Mouse (Mus musculus) CD4-positive, CD25-positive, alpha-beta regulatory T cell, adult 2 months (primary cell): ENCODE results near the gene Txlng.

Experiments
- DNase-seq: peaks from one replicate; pipeline ENCODE4 v3.0.0-alpha.2; 2012; ENCODE audit warnings: low read depth, low spot score

Txlng gene

DNA sequence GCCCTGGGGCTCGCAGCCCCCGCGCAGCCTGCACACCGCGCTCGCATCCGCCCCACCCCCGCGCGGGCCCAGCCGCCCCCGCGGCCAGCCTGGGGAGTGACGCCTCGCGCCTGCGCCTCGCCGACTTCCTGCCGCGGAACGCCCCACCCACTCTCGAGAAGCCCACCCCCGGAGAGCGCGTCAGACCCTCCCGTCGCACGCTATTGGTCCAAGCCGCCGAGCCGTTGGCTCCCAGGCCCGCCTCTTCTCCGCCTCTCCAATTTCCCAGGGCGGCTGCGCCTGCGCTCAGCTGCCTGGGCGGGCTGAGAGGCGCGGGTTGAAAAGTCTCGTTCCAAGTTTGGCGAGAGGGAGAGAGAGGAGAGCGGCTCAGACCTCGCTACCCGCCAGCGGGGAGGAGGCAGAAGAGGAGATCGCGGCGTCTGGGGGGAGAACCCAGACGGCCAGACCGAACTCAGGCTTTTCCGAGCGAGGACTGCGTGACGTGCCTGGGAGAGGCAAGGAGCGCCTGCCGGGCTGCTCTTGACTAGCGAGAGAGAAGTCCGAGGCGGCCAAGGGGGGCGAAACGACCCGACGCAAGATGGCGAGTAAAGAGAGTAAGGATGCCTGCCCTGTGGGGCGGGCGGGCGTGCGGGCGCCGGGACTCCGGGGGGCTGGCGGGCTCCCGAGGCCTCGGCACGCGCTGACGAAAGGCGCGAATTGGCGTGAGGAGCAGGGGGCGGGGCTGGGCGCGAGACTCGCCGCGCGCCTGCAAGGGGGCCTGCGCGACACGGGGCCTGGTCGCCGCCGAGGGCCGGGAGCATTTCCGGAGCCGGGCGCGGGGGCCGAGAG, 68.9 kb downstream of the Txlng start, which contains the start of gene Rbbp7:
TSS of gene Rbbp7 (plus strand) at position 288 of the 828 bp plus-strand sequence.
- DNase-seq = peak; percentile 96

DNA sequence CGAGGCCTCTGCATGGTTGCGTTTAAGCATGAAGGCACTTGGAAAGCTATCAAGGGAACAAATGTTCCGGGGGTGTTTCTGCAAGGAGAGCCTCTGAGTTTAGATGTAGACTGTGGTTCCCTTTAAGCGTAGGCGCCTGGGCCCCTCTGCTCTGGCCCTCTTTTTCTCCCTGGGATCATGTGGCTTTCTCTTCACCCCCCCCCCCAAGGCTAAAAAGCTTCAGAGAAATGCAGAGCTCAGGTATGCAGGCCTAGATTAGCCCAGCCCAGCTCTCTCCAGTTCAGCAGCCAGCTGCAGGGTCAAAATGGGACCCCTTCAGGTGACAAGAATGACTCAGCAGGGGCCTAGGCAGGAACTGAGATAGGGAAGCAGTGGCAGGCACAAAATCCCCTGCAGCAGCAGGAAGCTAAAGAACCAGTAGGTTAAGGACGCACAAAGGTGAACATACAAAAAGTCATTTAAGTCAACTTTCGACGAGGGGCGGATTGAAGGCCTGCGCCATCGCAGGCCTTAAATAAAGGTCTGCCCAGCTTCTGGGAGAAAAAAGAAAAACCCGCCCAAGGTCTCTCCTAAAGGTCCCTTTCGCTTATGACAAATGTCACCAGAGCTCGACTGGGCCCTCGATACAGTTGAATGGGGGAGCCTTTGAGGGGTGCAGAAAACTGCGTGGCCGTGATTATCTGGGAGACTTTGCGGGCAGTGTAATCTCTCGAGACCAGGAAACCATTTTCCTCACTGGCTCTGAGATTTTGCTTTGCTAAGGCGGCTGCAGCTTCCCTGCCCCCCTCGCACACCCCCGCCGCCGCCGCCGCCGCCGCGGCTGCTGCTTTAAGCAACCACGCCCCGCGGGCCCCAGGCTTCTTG, 69.8 kb downstream of the Txlng start:
- DNase-seq = peak; percentile 54

DNA sequence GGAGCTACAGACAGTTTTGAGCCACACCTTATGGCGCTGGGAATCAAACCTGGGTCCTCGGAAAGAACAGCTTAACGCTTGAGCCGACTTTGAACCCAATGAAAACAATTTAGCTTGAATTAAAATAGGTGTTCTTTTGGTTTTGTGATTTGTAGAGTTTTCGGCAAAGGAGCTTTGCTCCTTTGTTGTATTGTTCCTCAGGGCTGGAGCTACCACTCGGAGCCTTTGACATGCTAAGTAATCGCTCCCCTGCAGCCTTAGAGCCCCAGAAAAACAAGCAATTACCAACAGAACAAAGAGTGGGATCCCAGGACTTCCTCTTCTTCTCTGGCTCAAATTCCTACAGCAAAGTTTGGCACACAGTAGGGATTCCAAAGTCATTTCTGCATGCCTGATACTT, 73.2 kb downstream of the Txlng start:
- no peak for DNase-seq

DNA sequence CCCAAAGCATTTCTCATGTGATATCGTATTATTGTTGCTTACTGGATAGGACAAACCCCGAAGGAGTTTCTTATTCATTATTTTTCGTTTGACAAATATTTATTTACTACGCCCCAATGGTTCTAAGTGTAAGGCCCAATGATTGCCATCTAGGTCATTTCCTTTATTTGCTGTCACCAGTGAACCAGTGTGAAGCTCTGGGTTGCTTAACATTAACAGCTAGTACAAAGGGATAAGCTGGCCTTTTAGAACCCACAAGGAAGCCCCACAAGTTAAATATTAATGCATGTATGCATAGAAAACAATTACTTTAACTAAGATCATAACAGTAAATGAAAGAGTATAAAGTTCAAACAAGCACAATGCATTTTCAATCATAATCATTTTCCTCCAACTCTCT, 74.9 kb downstream of the Txlng start:
- DNase-seq = no peak

DNA sequence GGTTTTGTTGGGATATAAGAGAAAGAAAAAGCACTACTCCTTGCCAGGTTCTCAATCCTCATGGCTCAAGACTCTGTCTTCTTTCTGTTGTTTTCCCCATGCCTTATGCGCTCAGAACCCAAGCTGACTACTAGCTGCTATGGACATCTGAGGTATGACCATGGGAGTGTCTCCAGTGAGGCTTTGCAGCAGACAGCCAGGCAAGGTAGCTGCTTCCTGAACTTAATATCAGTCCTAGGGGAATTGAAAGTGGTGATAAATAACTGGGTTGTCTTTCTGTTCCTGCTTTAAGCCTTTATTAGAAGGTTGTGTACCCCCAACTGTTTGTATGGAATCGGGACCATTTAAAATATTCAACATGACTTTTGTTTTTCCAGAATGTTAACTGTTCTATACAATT, 76.8 kb downstream of the Txlng start:
- no peak for DNase-seq

DNA sequence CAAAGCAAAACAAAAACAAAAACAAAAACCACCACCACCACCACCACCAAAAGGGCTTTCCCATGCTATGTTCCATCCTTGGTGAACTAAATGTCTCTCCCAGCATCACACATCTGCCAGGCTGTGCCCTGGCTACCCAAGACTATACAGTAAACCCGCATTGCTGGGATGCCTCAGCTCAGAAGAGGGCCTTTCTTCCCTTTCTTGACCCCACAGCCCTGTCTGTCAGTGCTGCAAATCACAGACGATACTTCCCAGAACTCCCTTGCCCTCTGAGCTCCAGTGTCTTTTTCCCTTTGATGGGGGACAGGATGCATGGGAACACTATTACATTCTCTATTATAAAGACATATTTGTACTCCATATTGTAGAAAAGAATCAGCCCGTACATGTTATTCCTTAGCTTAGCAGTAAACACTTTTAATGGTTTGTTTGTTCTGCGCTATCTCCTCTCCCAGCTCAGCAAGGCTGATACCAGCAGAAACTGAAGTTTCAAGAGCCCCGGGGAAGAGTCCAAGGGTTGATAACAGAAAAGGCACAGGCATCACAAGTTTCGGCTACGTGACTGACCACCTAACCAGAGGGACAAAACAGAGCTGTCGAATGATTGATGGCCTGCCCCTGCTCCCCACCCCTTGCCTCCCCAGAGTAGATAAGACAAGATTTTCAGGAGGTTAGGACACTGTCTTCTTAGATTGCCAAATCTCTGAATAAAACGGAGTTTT, 80.4 kb downstream of the Txlng start:
- DNase-seq = no peak

DNA sequence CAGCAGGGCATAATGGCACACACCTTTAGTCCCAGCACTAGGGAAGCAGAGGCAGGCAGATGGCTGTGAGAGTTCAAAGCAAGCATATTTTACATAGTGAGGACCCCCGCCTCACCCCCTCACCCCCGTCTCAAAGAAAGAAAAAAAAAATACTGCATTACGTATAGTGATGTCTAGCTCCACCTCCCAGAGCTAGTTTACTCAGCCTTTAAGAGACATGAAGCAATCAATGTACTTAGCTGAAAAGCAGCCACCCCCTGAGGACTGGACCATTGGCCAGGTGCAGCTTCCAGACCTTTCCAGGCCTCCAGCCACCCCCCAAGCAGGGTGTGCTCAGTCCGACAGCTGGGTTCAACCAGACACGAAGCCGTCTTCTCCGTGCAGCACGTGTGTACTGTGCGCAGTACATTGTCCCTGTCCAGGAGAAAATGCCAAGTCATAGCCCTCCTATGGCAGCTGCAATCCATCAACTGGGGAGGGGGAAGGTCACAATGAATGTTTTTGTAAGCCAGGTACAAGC, 93.1 kb downstream of the Txlng start:
- no peak for DNase-seq

DNA sequence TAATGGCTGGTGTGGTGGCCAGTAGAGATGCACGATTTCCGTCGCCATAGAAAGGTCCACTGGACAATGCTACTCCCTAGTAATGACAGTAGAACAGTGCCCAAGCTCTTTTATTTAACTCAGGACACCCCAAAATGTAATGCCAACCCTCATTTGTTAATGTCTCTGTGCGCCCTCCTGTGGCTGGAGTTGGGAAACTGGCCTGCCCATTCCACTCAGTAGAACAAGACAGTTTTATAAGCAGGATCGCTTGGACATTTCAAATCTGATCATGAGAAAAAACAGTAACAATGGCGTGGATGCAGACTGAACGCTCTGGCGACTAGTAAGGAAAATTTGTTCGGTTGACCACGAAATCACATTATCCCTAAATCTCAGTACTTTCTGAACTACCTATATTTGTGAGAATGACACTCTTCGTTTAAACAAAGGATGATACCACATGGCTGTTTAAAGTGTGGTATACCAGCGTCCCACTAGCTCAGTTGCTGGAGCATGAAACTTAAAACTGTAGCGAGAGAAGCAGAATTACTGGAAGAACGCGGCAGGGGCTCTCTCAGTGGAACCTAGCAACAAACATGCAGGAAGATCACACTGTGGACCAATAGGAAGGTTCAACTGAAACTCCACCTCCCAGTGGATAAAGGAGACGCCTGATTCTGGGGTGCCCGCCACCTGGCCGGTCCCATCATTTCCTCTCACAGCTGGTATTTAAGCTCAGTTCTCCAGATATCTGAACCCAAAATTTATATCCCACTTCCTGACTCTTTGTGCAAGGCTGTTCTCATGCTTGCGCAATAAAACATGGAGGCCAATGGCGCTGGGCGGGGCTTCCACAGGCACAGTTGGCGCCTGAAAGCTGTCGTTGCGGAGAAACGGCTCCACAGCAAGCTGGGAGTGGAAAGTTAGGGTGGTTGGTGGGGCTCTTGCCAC, 94.0 kb downstream of the Txlng start:
- peak; percentile 75 for DNase-seq

DNA sequence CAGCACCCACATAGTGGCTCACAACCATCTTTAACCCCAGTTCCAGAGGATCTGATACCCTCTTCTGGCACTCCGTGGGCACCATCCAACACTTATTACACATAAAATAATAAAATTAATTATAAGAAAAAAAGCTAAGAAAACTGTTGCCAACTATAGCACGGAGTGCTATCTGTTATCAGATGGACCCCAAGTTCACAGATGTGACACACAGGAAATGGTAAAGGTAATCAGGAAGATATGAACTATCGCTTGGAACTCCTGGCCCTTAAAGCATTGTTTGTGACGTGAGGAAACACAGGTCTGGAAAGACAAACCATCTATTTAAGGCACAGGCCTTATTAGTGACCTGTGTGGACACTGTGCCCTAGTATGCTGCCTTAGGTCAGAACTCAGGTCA, 99.2 kb downstream of the Txlng start:
- no peak for DNase-seq
